Mouse (Mus musculus): ENCODE results near the gene Gtsf1.

The Gtsf1 gene

GRCm38 (mm10) chr15:103358278-103359121, 71.8 kb downstream of the Gtsf1 start:
- no peak for DNase-seq (ENCODE audit: low spot score in 2 of 2)

- DNase-seq (ENCODE audit: low spot score in 2 of 2): no peak
These were observed 72.5 kb downstream of the Gtsf1 start for GRCm38 (mm10) chr15:103357817-103358216.

- DNase-seq (ENCODE audit: low spot score in 2 of 2): no peak
These were observed 74.1 kb downstream of the Gtsf1 start for GRCm38 (mm10) chr15:103356130-103356529.

- no peak for DNase-seq (ENCODE audit: low spot score in 2 of 2)
These were observed 74.8 kb downstream of the Gtsf1 start for GRCm38 (mm10) chr15:103355420-103355819.

- no peak for DNase-seq (ENCODE audit: low spot score in 2 of 2)
These were observed 75.6 kb downstream of the Gtsf1 start for GRCm38 (mm10) chr15:103354690-103355089.

- DNase-seq (ENCODE audit: low spot score in 2 of 2): no peak
These were observed 76.6 kb downstream of the Gtsf1 start for GRCm38 (mm10) chr15:103353511-103354256.

GRCm38 (mm10) chr15:103352856-103353255, 77.4 kb downstream of the Gtsf1 start:
- peak in 1 of 2 experiments; percentile 36 for DNase-seq (ENCODE audit: low spot score in 2 of 2)

Measured in urinary bladder, adult 18-20 months (tissue).